Mouse (Mus musculus) testis, postnatal 10 days (tissue): ENCODE measurements around the gene Nelfb.

Experiments
- DNase-seq: peaks from one replicate; pipeline ENCODE4 v3.0.0; 2021; ENCODE audit warnings: low spot score

Nelfb gene

DNA sequence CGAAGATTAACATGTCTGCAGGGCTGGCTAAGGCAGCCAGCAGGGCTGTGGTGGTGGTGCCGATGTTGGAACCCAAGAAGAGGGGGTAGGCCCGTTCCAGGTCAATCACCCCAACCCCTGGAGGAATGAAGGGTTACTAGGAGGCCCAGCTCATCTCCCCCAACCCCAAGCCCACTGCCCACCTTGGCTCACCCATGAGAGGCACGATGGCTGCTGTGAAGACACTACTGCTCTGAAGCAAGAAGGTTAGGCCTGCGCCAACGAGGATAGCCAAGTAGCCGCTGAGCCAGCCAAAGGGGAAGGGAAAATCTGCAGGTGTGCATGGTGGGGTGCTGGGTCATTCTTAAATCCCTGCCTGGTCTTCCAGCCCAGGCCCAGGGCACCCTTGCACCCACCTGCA, 19.3 kb upstream of the Nelfb start:
- no peak for DNase-seq

- DNase-seq: no peak
Observed at GRCm38 (mm10) chr2:25229582-25229981, 18.3 kb upstream of the Nelfb start.

DNA sequence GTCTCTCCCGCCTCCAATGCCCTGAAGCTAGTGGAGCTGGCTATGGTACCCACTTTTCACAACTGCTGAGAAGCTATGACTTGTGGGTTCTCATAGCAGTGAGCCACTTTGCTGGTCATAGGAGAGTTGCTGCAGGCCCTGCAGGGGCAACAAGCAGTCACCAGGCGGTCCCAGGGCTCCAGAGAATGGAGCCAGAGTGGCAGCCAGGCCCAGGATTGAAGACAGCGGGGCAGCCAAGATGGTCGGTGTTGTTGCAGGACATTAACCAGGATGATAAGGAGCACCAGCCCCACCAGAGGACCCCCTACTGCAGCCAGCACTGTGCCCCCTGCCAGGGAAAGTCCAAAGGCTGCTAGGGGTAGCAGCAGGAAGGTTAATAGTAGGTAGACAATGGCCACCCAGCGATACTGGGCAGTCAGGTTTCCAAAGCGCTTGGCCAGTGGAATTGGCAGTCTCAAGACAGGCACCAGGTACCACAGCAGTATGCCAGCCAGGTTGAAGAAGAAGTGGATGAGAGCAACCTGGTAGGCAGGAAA, 17.8 kb upstream of the Nelfb start:
- no peak for DNase-seq

- DNase-seq: peak; percentile 90
Observed at GRCm38 (mm10) chr2:25228431-25228889, 17.2 kb upstream of the Nelfb start.

- DNase-seq: no peak
Observed at GRCm38 (mm10) chr2:25227406-25227805, 16.1 kb upstream of the Nelfb start.

- DNase-seq: no peak
Observed at GRCm38 (mm10) chr2:25226864-25227263, 15.6 kb upstream of the Nelfb start.

GRCm38 (mm10) chr2:25225811-25226379, 14.6 kb upstream of the Nelfb start:
- no peak for DNase-seq

- peak; percentile 94 for DNase-seq
Observed at GRCm38 (mm10) chr2:25224766-25225752, 13.8 kb upstream of the Nelfb start.

DNA sequence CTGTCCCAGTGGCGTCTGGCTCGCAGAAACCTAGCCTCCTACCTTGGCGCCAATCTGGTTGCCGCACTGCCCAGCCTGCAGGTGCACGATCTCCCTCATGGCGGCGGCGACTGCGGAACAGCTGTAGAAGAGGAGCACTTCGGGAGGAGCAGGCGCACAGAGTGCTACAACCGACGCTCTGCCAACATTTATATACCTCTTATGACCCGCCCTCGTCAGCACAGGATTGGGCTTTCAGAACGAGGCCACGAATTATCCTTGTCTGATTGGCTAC, 13.1 kb upstream of the Nelfb start, which contains the start of gene Tubb4b:
TSS of gene Tubb4b (minus strand) at position 211 of the 274 bp plus-strand sequence.
- no peak for DNase-seq

GRCm38 (mm10) chr2:25223681-25224491, 12.6 kb upstream of the Nelfb start:
- DNase-seq: peak; percentile 82

DNA sequence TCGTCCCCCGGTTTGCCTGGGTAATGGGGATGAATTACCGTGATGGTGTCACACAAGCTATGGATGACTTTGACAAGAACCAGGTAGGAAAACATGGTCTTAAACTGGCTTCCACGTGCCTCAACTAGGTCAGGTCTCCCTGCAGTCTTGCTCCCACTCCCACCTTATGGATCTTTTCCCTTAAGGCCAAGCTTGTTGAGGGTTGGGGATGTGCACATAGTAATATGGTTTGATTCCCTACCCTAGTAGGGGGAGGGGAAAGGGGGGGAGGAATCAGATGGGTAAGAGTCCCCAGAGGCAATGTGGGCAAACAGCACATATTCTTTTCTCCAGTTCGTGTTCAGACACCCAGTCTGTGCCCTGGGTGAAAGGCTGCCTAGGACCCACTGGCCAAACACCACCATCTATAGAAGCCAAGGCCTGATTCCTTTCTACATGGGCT, 10.1 kb upstream of the Nelfb start:
- no peak for DNase-seq

DNA sequence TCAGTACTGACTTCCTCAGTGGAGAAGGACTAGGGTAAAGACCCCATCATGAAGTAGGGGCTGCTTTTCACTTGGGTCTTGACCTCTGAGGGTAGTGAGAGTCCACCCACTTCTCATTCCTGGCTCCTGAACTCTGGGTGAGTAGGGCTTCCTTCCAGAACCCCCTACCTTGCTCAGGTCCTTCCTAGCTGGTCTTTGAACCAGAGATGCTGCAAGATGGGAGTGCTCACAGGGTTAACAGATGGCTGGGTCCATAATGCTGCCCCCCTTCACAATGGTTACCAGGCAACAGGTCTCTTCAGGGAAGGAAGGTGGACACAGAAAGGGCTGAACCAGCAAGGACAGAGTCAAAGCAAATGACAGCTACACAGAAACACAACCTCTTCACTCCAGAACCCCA, 7.2 kb upstream of the Nelfb start, which contains the start of gene Fam166a:
TSS of gene Fam166a (plus strand) at position 301 of the 400 bp plus-strand sequence.
- no peak for DNase-seq

GRCm38 (mm10) chr2:25217666-25218065, 6.4 kb upstream of the Nelfb start:
- DNase-seq: no peak

GRCm38 (mm10) chr2:25214444-25214843, 3.2 kb upstream of the Nelfb start, which contains the start of gene Stpg3:
TSS of gene Stpg3 (minus strand) at chr2:25214637.
- no peak for DNase-seq

DNA sequence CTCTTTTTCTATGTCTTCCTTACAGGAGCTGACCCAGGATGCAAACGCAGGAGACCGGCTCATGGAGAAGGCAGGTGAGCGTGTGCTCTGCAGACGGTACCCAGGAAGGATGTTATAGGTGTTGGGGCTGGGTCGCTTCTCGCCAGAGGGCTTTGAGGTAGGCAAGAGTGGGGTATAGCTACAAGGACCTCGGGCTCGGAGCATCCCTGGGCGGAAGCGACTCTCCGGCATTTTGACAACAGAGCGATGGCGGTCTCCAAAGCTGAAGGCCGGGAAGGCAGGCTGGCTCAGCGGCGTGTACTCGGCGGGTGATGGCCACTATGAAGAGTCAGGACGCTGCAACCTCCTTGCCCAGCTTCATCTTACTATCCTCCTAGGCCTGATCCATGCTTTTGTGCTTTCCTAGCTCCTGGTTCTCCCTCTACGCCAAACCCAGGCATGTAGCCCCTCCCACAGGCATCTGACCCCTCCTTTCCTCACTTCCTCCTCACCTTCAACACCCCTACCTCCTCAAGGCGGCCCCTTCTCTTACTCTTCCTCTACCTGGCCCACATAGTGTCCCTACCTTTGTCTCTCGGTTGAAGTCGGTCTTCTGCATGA, 2.1 kb upstream of the Nelfb start:
- no peak for DNase-seq

- DNase-seq: no peak
Observed at GRCm38 (mm10) chr2:25210686-25211085, 603 bp downstream of the Nelfb start.

DNA sequence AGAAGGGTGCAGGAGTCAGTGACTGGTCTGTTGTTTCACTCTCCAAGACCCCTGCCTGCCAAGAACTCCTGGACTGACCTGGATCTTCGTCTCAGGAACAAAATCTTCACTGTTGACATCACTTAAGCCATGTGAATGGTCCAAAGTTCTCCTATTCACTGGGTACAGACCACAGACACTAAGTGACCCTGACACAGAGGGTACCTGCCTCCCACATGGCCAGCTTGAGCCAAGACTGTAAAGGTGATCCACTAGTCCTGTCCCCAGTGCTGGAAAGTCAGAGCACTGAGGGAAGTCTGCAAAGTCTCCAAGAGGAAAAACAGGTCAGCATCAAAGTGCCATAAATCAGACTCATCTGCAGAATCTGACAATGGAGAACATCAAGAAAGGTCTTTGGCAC, 3.7 kb downstream of the Nelfb start:
- DNase-seq: no peak

DNA sequence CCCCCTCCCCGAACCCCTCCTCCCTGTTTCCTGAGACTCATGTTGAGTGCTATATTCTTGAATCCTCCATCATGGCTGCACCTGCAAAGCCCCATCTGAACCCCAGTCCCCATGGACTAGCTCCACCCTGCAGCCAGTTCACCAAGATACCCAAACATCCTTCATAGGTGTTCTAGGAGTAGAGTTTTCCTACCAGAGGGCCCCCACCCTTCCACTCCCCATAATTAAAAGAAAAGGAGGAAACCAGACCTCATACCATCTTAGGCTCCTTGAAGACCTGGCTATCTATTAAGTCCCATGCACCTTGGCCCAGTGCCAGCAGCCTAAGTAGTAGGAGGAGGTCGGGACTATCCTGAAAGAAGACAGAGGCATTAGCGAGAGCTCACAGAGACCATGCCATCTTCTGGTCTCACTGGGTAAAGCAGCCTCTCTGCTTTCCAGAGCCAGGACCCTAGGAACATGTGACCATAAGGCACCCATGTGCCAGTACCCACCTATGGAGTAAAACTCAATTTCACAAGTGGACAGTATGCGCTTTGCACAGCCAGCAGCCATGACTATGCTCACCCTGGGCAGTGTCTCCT, 7.6 kb downstream of the Nelfb start:
- peak; percentile 65 for DNase-seq

- DNase-seq: no peak
Observed at GRCm38 (mm10) chr2:25200631-25201030, 10.7 kb downstream of the Nelfb start.

DNA sequence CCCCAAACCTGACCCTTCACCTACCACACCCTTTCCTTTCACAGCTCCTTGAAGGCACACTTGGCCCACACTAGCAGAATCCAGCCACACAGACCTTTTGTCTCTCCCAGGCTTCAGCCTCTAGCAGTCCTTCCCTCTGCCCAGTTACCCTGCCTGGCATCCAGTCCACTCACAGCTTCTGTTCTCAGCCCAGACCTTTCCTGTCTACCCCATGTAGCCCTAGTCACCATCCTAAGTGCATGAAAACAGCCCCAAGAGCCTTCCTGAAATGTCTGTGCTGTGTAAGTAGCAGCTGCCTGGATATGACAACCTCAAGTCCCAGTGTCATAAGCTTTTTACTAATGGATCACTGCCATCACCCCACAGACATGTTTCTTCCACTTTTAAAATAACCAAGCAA, 13.3 kb downstream of the Nelfb start:
- no peak for DNase-seq

DNA sequence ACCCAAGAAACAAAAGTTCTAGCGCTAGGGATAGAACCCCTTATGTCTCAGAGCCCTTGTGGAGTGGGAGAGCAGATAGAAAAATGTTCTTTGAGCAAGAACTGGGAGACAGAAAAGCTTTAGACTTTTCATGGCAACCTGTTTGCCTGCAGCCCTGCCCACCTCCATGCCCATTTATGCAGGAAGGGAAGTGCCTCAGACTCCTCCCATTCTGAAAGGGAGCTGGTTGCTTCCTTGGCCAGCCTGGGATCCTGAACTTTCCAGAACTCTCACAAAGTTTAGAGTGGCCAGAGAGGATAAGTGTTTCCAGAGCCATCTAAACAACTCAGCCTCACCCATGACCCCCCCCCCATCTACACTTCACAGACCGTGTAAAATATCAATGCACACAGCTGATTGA, 14.1 kb downstream of the Nelfb start:
- DNase-seq: no peak
